Mouse (Mus musculus) ovary, postnatal 10 days (tissue): ENCODE data around the gene Gnat1.
"Not testable (repeated sequence)": the region's sequence is repeated elsewhere in the genome, so short reads cannot be mapped to it uniquely, and the experiment has no call there.

Experiments used
- DNase-seq: peaks from one replicate; pipeline ENCODE4 v3.0.0; 2022; ENCODE audit warnings: low spot score

Gnat1 gene

DNA sequence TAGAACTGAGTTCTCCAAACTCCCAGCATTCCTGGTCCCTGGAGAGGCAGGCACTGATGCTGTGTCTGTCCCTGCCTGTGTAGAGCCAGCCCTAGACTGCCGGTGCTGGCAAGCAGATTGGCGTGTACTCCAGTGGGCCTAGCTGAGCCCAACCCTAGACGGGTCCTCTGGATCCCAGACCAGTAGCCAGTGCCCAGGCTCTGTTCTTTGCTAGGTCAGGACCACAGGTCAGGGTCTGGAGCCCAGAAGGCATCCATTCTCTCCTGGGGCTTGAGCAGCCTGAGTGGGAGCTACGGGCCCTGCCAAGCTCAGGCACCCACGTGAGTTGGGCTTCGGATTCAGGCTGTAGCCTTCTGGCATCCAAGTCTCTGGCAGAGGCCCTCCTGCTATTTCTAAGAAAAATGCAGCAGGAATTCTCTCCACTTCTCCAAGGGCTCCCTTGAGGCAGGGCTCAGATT is 20.6 kb upstream of the Gnat1 start:
- DNase-seq: no peak

DNA sequence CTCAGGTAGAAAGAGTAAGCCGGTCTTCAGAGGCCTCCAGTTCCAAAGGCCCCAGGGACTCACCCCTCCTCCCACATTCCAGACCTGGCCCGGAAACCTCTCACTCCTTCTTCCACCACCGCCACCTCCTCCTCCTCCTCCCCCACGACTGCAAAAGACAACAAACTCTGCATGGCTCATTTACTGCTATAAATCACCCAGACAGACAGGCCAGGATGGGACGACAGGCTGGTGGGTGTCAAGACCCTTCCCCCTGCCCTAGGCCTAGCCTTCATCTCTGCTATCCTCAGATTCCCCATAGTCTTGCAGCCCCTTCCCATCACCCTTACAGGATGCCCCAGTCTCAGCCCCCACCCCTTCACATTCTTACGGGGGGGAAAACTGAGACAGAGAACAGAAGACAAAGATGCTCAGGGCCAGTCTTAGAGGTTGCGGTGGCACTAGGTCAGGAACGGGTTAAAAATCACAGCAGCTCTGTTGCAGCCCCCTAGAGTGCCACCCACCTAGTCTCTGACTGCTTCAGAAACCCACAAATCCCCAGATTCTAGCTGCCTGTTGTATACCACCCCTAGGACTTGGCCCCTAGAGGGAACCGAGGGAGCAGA is 20.0 kb upstream of the Gnat1 start:
- DNase-seq: no peak

DNA sequence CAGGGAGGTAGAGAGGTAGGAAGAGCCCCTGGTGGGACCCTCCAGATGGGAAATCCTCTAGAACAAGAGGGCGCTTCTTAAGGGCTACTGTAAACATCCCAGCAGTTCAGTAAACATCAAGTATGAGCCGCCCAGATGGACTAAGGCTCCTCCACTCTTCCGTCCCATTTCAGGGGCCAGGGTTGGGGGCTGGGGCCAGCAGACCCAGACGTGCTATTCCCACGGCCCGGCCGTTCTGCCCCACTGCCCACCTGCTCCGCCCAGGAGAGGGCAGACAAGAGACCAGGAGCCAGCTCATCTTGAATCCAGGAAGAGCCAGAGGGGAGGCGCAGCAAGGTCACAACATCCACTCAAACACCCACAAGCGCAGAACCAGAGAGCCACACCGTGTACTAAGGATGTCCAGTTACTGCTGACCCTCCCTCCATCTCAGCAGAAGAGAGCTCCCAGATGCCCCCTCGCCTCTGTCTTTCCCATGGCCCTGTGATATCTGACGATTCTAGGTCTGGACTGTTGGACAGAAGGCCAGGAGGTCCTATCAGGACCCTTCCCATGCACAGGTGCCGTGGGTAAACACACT is 19.2 kb upstream of the Gnat1 start:
- DNase-seq: no peak

DNA sequence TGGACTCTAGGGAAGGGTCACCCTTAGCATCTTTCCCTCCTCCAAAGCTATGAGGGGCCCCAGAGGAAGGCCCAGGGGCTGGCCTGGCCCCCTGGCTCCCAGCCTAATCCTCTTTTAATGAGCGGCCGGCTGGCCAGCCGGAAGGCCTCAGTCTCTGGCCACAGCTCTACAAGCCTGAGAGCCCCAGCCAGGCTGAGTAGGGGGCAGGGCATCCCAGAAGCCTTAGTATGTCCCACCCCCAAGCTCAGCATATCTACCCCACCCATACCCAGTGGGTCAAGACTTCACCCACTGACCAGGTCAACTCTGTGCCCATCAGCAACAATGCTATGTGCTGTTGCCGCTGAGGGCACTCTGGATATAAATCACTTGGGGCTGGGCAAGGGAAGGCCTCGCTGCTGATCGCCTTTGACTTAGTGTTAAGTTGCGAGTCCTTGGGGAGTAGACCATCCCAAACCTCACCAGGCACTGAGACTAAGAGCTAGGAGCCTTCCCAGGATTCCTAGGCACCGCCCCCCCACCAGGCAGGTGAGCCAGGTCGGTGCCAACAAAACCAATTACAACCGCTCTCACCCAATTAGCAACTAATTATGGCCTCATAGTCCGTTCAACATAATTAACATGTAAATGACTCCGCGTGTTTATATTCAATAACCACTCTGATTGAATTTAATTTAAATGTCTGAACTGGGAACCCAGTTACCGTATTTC is 18.5 kb upstream of the Gnat1 start:
- DNase-seq: no peak

DNA sequence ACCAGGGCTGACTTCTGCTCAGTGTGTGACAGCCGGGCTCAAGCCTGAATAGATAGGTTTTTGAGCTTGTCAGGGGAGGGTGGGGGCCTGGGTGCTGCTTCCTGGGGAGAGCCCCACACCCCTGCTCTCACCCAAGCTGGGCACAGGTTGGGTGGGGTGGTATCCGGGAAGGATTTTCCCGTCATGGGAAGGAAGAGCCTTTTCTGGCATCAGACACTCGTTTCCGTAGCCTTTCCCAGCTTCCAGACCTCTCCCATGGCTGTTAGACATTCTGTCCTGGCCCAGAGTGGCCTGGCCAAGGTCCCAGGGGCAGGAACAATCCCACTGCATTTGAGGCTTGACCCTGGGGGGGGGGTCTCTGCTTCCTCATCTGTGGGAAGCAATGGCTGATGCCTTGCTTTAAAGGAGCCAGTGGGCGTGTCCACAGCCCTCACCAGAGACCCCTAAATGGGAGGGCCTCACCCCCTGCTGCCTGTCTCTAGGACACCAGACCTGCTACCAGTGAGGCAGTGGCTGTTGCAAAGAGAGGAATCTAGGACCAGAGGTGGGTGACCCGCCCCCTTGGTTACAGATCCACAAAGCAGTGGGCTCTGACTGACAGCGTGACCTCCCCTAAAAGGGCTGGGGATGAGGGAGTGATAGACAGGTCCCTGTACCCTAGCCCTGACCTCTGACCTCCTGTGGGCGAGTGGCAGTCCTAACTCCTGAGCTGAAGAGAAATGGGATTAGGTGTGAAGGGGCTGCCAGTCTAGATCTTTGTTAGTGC is 17.5 kb upstream of the Gnat1 start:
- no peak for DNase-seq

DNA sequence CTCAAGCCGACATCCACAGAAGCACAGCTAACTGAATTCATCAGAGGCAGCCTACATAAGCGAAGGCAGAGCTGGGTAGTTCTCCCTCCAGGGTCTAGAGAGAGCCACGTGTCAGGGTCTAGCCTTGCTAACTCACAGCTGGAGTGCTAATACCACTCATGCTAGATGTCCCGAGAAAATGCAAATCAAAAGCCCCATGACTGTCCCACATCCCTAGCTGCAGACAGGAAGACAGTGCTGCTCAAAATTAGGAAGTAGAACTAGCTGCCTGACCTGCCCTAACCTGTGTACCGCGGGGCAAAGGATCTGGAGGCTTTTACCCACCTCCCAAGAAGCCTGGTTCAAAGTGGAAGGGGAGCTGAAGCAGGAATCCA is 16.6 kb upstream of the Gnat1 start:
- no peak for DNase-seq

DNA sequence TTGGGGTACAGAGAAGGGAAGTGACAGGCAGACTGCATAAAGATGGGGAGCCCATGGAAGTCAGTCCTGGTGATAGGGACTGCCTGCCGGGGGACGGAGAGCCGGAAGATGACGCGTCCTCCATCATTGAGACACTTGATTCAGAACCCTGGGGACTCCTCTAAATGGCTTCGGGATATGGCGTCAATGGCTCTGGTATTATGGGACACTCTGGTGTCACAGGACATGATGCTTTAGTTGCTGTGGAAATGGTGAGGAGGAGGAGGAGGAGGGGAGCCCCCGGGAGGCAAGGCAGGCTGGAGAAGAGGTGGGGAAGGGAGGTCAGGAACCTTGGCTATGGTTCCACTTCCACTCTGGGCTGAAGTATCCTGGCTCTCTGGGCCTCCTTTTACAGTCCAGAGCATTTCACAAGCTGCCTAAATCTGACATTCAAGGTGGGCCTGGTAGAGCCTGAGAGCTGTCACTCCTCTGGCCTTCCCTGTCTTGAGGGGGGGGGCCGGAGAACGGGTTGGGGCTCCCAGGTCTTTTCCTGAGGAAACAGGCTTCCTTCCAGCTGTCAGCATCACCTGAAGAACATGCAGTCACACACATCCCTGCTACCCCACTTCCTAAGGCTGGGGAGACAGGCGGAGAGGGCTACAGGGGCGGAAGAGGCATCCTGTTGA is 16.1 kb upstream of the Gnat1 start:
- no peak for DNase-seq

DNA sequence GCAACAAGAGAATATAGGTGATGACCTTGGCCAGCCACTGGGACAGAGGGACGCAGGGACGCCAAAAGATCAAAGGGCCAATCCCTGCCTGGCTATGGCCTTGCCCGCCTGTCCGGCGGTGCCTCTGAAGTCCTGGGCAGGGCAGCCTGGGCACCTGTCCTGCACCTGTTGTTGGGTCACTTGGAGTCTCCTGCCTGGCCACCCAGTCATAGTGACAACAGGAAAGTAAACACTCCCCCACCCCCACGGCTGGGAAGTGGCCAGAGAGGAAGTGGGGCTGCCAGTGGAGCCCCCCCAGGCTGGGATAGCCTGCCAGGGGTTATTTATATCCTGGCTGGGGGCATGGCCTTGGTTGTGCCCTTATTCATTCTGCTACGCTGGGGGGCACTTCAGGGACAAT is 15.1 kb upstream of the Gnat1 start:
- no peak for DNase-seq

DNA sequence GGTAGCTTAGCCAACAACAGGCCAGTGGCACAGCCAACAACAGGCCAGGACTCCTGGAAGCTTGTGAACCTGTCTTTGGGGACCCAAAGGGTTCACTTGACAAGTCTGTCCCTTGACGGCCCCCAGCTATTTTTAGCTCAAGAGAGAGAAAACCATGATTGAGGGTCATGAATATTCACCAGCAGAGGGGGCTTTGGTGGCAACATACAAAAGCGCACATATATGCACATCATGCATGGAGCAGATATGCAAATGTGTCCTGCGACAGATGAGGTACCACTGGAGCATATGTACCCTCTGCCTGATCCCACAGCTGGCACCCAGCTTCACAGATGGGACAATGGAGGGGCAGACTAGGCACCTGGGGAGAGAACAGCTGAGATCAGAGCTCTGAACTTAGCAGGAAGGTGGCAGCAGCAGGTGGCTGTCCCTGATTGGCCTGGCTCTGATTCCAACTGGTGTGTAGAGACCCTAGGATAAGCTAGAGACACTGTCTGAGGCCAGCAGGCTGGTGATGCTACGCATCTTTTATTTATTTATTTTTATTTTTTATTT is 14.0 kb upstream of the Gnat1 start:
- DNase-seq: no peak

DNA sequence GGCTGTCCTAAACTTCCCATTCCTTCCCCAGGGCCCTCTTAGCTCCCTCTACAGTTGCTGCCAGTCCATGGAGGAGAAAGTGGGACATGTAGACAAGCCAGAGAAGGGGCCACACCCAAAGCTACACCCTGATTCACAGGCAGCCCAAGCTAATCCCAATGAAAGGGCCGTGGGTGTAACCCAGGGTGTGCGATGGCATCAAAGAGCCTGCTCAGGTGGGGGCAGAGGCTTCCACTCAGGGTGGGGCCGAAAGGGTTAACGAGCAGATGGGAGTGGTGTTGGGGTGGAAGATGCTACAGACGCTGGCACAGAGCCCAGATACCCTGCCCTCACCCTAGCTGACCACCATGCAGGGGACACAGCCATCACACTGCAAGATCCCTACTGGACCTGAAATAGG is 13.3 kb upstream of the Gnat1 start:
- DNase-seq: no peak

DNA sequence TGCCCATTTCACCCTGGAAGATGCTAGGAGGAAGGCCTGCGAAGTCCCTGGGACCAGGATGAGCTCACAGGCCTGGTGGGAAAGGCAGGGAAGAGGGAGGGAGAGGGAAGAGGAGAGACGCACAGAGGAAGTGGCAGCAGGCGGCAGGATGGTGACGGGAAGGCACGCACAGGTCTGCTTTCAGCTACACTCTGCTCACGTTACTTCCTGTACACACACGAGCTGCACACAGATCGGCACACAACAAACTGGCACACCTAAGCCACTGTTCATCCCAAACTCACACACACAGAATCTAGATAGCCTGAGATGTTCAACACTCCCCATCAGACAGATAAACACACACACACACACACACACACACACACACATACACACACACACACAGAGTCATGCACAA is 10.9 kb upstream of the Gnat1 start:
- no peak for DNase-seq

DNA sequence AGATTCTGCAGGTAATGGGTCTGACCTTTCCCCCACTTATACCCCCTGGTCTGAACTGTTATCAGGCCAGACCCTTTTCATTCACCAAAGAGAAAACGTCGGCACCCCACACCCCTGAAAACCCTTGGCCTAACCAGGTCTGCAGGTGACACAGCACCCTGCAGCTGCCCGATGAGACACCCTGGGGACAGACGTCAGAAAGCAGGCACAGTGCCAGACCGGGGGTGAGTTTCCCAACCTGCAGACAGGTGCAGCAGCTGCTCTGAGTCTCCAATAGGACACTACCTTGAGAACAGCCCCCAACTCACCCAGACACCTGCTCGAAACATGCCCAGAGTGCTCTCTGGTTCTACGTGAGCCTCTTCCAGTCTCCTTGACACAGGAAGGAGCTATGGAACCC is 9.4 kb upstream of the Gnat1 start:
- no peak for DNase-seq

DNA sequence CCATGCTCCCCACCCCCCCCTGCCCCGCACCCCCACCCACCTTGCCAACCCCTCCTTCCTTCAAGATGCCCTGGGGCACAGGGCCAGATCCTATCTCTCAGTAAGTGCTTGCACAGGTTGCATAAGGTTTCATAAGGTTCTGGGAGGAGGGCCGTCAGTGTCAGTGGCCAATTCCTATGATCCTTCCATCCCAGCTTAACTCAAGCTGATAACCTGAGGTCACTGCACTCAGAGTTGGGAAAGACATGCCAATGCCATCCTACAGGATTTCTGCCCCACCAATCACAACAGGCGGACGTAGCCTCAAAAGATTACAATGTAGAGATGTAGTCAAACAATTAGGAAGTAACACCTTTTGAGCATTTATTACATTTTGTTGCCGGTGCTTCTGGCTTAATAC is 8.9 kb upstream of the Gnat1 start:
- DNase-seq: no peak

DNA sequence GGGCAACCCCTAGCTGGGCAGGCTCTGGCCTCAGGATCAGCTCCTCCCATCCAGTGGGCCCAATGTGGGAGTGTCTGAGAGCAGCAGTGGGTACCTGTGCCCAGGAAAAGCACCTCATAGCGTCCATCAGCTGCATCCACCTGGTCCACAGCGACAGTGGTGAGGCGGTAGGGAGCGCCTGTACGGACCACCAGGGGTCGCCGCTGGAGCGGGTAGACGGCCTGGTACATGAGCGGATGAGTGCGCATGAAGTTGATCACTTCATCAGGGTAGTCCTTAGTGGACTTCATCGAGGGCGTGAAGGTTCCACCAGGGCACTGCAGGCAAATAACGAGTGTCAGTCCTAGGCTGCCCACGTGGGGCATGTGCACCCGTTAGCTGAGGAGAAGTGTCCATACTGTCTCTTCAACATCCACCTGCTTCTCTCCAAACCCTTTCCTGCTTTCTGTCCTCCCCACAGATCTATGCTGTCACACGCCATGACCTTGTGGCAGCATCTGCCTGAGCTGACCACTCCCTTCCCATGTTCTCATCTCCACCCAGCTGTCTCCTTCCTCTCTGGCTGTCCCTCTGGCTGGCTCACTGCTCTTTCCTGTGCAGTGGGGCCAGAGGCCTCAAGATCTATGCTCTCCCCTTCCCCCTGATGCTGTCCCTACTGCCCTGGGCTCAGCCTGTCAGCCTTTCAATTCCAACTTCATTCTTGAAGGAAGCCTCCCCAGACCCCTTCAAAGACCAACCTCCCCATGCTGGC is 5.9 kb upstream of the Gnat1 start:
- no peak for DNase-seq

DNA sequence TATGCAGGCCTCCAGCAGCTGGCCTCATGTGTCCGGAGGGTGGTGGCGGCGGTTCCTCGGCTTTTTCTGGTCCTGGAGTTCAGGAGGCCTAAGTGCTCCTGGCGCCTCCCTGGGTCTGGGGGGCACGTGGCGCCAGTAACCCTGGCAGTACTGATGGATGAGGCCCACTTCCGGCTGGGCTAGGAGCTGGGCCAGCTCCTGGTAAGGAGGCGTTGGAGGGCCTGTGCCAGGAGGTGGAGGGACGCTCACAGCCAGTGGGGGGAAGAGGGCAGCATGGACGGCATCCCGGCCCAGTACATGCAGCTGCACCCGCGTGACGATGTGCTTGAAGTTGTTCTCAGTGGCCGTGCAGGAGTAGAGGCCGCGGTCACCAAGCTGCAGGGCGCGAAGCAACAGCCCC is 2.9 kb upstream of the Gnat1 start:
- DNase-seq: no peak

DNA sequence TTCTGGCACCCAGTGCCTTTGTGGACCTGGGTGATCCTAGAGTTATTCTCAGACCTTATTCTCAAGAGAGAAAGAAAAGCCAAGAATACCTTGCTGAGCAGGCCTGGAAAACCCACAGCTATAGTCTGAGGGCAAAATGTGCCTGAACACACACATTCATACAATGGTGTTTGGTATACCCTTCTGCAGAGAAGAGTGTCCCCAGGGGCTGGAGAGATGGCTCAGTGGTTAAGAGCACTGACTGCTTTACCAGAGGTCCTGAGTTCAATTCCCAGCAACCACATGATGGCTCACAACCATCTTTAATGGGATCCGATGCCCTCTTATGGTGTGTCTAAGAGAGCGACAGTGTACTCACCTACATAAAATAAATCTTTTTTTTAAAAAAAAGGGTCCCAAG is 651 bp downstream of the Gnat1 start:
- no peak for DNase-seq

DNA sequence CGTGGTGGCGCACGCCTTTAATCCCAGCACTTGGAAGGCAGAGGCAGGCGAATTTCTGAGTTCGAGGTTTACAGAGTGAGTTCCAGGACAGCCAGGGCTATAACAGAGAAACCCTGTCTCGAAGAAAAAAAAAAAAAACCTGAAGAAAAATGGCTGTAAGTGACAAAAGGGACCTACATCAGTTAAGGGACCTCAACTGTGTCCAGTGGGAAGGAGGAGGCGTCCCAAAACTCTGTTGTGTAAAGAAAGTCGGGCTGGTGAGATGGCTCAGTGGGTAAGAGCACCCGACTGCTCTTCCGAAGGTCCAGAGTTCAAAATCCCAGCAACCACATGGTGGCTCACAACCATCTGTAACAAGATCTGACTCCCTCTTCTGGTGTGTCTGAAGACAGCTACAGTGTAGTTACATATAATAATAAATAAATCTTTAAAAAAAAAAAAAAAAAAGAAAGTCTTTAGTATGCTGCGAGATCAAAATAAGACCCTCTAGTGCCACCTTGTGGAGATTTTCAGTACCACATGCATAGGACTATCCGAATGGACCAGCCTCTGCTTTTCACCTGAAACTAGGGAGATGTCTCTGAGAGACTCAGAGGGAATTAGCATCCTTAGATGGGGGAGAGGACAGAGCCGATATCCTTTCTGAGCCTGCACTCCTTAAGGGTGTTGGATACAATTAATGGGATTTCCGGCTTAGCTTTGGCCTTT is 1.5 kb downstream of the Gnat1 start:
- DNase-seq: not testable (repeated sequence)

DNA sequence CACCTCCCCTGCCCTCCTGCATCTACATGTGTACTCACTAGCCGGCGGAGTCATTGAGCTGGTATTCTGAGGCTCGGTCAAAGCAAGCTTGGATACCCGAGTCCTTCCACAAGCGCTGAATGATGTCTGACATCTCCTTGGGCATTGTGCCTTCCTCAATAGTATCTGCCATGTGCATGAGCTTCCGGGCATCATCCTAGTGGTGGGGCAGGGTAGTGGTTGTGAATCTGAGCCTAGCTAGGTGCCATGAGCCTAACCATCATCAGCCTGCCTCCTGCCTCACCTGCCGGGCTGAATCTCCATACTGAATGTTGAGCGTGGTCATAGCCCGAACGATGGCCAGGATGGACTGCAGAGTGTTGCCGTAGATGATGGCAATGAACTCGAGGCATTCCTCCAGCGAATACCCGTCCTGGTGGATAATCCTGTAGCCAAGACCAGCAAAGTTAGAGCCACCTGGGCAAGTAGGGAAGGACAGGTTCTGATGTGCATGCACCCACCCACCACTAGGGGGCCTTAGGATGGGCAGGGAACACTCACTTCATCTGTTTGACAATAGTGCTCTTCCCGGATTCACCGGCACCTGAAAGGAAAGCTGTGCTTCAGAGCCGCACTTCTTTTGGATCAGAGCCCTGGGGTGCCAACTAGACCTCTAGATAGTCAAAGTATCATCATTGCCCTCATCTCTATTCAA is 2.3 kb downstream of the Gnat1 start:
- DNase-seq: no peak

DNA sequence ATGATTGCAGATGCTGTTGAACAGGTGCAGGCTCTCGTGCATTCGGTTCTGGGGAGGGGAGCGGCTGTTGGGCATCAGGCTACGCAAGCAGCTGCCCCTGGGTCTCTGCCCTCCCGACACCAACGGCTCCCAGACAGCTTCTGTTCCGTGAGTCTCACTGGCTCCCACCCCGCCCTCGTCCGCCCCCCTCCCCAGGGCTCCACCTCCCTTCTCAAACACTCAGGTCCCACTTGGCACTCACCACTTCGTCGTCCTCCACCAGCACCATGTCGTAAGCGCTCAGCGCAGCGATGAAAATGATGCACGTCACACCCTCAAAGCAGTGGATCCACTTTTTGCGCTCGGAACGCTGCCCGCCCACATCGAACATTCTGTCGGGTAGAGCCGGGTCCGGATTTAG is 3.2 kb downstream of the Gnat1 start:
- DNase-seq: no peak

DNA sequence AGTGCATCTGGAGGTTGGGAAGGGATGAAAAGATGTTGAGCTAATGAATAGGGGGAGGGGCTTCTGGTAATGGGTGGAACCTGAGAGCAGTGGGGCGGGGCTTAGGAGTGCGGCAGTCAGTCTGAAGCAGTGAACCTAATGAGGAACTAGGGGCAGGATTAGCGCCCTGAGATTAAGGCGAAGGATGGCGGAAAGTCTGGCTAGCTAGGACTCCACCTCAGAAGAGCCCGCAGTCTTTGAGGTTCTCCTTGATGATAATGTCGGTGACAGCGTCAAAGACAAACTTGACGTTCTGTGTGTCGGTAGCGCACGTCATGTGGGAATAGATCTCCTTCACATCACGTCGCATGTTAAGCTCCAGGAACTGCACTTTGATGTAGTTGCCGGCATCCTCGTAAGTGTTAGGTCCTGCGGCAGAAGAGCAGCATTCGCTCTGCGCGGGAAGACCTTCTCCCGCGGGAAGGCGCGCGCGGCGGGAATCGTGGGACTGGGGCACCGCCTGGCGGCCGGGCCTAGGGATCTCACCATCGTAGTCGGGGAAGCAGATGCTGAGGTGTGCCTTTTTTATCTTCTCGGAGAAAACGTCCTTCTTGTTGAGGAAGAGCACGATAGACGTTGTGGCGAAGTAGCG is 3.7 kb downstream of the Gnat1 start:
- peak; percentile 58 for DNase-seq
